Mouse (Mus musculus) heart, embryonic 14.5 days (tissue): Measurements from ENCODE around the gene Slc24a2. TPM values are rescaled to one million over a fixed set of nuclear protein-coding genes. Genes with fewer than 3 reads are reported as not detected.

Source experiments
- ATAC-seq: fragments of 200-750 bp; cut with Nextera tagmentation; 2 replicates; pipeline ENCODE4 v1.8.0; 2017; ENCODE audit warnings: low read depth, moderate TSS enrichment; ENCODE audit not compliant: insufficient number of reproducible peaks, insufficient read depth, low FRiP score
- H3K27ac ChIP-seq, 2 experiments: fragments of 200-500 bp in 1 of 2; fragments of 300-500 bp in 1 of 2; sonication (generic) in 1 of 2; replicated peaks in 1 of 2; 2 replicates each; pipeline ENCODE4 v1.5.1; 2012 to 2014; ENCODE audit warnings: low read depth in 2 of 2, low read length in 2 of 2, control low read depth in 1 of 2, mild to moderate bottlenecking in 1 of 2, mixed read lengths in 1 of 2; ENCODE audit not compliant: control insufficient read depth in 1 of 2, insufficient read depth in 1 of 2
- H3K27me3 ChIP-seq: fragments of 300-500 bp; sonication (generic); 2 replicates; pipeline ENCODE4 v1.6.1; 2014; ENCODE audit warnings: mild to moderate bottlenecking, low read length, control low read depth; ENCODE audit not compliant: control insufficient read depth, insufficient read depth
- H3K36me3 ChIP-seq: fragments of 300-500 bp; sonication (generic); 2 replicates; pipeline ENCODE4 v1.6.1; 2014; ENCODE audit warnings: mild to moderate bottlenecking, control low read depth, low read length, mixed read lengths; ENCODE audit not compliant: control insufficient read depth, insufficient read depth
- H3K4me1 ChIP-seq, 2 experiments: fragments of 200-500 bp in 1 of 2; fragments of 300-500 bp in 1 of 2; sonication (generic) in 1 of 2; 2 replicates each; pipeline ENCODE4 v1.6.1; 2012 to 2014; ENCODE audit warnings: low read length in 2 of 2, control low read depth in 1 of 2, mixed read lengths in 1 of 2; ENCODE audit not compliant: control insufficient read depth in 2 of 2, insufficient read depth in 2 of 2
- H3K4me2 ChIP-seq: fragments of 300-500 bp; sonication (generic); 2 replicates; pipeline ENCODE4 v1.6.1; 2014; ENCODE audit warnings: mild to moderate bottlenecking, low read length
- H3K4me3 ChIP-seq, 2 experiments: fragments of 200-500 bp in 1 of 2; fragments of 300-500 bp in 1 of 2; sonication (generic) in 1 of 2; 2 replicates each; pipeline ENCODE4 v1.5.1; 2012 to 2014; ENCODE audit warnings: low read length in 2 of 2, mild to moderate bottlenecking in 2 of 2, control low read depth in 1 of 2, low read depth in 1 of 2, moderate library complexity in 1 of 2; ENCODE audit not compliant: control insufficient read depth in 1 of 2, insufficient read depth in 1 of 2
- H3K9ac ChIP-seq: fragments of 300-500 bp; sonication (generic); 2 replicates; pipeline ENCODE4 v1.6.1; 2014; ENCODE audit warnings: mild to moderate bottlenecking, low read length
- H3K9me3 ChIP-seq: fragments of 300-500 bp; sonication (generic); 2 replicates; pipeline ENCODE4 v1.6.1; 2016; ENCODE audit warnings: low read length, control low read depth; ENCODE audit not compliant: control insufficient read depth
- WGBS: fragments of 180-500 bp; shearing (Covaris S2); extraction: QIAGEN DNeasy Blood & Tissue Kit; methylation state at CpG from one replicate; pipeline ENCODE4 v1.1.7; 2014; 5-methylcytosine and 5-hydroxymethylcytosine counted together
- polyA plus RNA-seq: library from polyadenylated mRNA; unstranded; fragments of >200 nt; fragmentation: Nextera tagmentation; extraction: Ambion mirVana; gene quantifications from 2 replicates; pipeline ENCODE4 v1.2.1, GENCODE M21; 2014

The Slc24a2 gene
- polyA plus RNA-seq, 1 experiment from 2014 or later, result 7.4 TPM

- no peak for ATAC-seq
- WGBS, result 51% methylated on average over 14 of the region's 14 CpGs
These were observed 203.7 kb downstream of the Slc24a2 start for GRCm38 (mm10) chr4:87026311-87027151.

GRCm38 (mm10) chr4:87024556-87024955, 205.7 kb downstream of the Slc24a2 start:
- no peak for ATAC-seq
- Histone ChIP-seq H3K4me3 (no peak overlapping the region), H3K27ac (no peak overlapping the region), H3K36me3 (no peaks in the 10 kb centered on the region), H3K4me2 (no peak overlapping the region), H3K9me3 (0 out of 2 replicates have a peak, but pooled peaks cover 3% of the 10 kb centered on the region), H3K27me3 (no peaks in the 10 kb centered on the region), H3K4me1 (no peaks in the 10 kb centered on the region; a peak in 3 of 4 replicates), H3K9ac (no peak overlapping the region)
- 69% methylated on average over 8 of the region's 8 CpGs for WGBS

More at GRCm38 (mm10) chr4:87026311-87027151, 203.7 kb downstream of the Slc24a2 start:
- Histone ChIP-seq H3K36me3 (no peaks in the 10 kb centered on the region), H3K9me3 (0 out of 2 replicates have a peak, but pooled peaks cover 3% of the 10 kb centered on the region), H3K4me3 (no peak overlapping the region), H3K27me3 (no peaks in the 10 kb centered on the region), H3K4me1 (no peaks in the 10 kb centered on the region; a peak in 3 of 4 replicates), H3K9ac (no peak overlapping the region), H3K27ac (no peak overlapping the region), H3K4me2 (no peak overlapping the region)

- ATAC-seq, result no peak
- H3K4me1 ChIP-seq, result no peaks in the 10 kb centered on the region; a peak in 1 of 4 replicates
- 70% methylated on average over 3 of the region's 3 CpGs for WGBS
- no peaks in the 10 kb centered on the region for H3K36me3 ChIP-seq
- no peaks in the 10 kb centered on the region for H3K27me3 ChIP-seq
- no peak overlapping the region for H3K27ac ChIP-seq
- 0 out of 2 replicates have a peak, but pooled peaks cover 3% of the 10 kb centered on the region for H3K9me3 ChIP-seq
- no peak overlapping the region for H3K9ac ChIP-seq
- no peak overlapping the region for H3K4me3 ChIP-seq
- H3K4me2 ChIP-seq, result no peak overlapping the region
These were observed 208.7 kb downstream of the Slc24a2 start for GRCm38 (mm10) chr4:87021542-87021941.

GRCm38 (mm10) chr4:87019486-87020105, 210.7 kb downstream of the Slc24a2 start:
- Histone ChIP-seq H3K4me1 (no peaks in the 10 kb centered on the region), H3K27me3 (no peaks in the 10 kb centered on the region), H3K36me3 (no peaks in the 10 kb centered on the region), H3K9me3 (no peaks in the 10 kb centered on the region), H3K4me3 (no peak overlapping the region), H3K27ac (no peak overlapping the region), H3K4me2 (no peak overlapping the region), H3K9ac (no peak overlapping the region)
- WGBS, result 64% methylated on average over 13 of the region's 13 CpGs
- ATAC-seq, result no peak

- Histone ChIP-seq H3K36me3 (no peaks in the 10 kb centered on the region), H3K9ac (no peak overlapping the region), H3K9me3 (no peaks in the 10 kb centered on the region), H3K4me2 (no peak overlapping the region), H3K27me3 (no peaks in the 10 kb centered on the region), H3K4me1 (no peaks in the 10 kb centered on the region), H3K27ac (no peak overlapping the region), H3K4me3 (no peak overlapping the region)
- WGBS, result 82% methylated on average over 9 of the region's 9 CpGs
- no peak for ATAC-seq
These were observed 211.9 kb downstream of the Slc24a2 start for GRCm38 (mm10) chr4:87018073-87018997.

GRCm38 (mm10) chr4:87017464-87017863, 212.8 kb downstream of the Slc24a2 start:
- Histone ChIP-seq H3K27ac (no peak overlapping the region), H3K36me3 (no peaks in the 10 kb centered on the region), H3K9ac (no peak overlapping the region), H3K4me1 (peaks cover 3 to 4% of the 10 kb centered on the region in 2 experiments; a peak in 3 of 4 replicates), H3K4me3 (no peak overlapping the region), H3K4me2 (no peak overlapping the region), H3K27me3 (no peaks in the 10 kb centered on the region), H3K9me3 (no peaks in the 10 kb centered on the region)
- no peak for ATAC-seq
- 81% methylated on average over 3 of the region's 3 CpGs for WGBS

GRCm38 (mm10) chr4:87015746-87016145, 214.5 kb downstream of the Slc24a2 start:
- 90% methylated on average over 4 of the region's 4 CpGs for WGBS
- Histone ChIP-seq H3K36me3 (no peaks in the 10 kb centered on the region), H3K9me3 (no peaks in the 10 kb centered on the region), H3K4me3 (no peak overlapping the region), H3K4me1 (peaks cover 4 to 5% of the 10 kb centered on the region in 2 experiments; a peak in 3 of 4 replicates), H3K27ac (no peak overlapping the region), H3K4me2 (no peak overlapping the region), H3K27me3 (no peaks in the 10 kb centered on the region), H3K9ac (no peak overlapping the region)
- no peak for ATAC-seq
